Mouse (Mus musculus) heart, embryonic 14.5 days (tissue): ENCODE measurements around the gene Pip4k2c. TPM values are rescaled to one million over a fixed set of nuclear protein-coding genes. Genes with fewer than 3 reads are reported as not detected.
"Not testable (repeated sequence)": the region's sequence is repeated elsewhere in the genome, so short reads cannot be mapped to it uniquely, and the experiment has no call there.

Source experiments
- ATAC-seq: fragments of 200-750 bp; cut with Nextera tagmentation; 2 replicates; pipeline ENCODE4 v1.8.0; 2017; ENCODE audit warnings: low read depth, moderate TSS enrichment; ENCODE audit not compliant: insufficient number of reproducible peaks, insufficient read depth, low FRiP score
- H3K27ac ChIP-seq, 2 experiments: fragments of 200-500 bp in 1 of 2; fragments of 300-500 bp in 1 of 2; sonication (generic) in 1 of 2; replicated peaks in 1 of 2; 2 replicates each; pipeline ENCODE4 v1.5.1; 2012 to 2014; ENCODE audit warnings: low read depth in 2 of 2, low read length in 2 of 2, control low read depth in 1 of 2, mild to moderate bottlenecking in 1 of 2, mixed read lengths in 1 of 2; ENCODE audit not compliant: control insufficient read depth in 1 of 2, insufficient read depth in 1 of 2
- H3K27me3 ChIP-seq: fragments of 300-500 bp; sonication (generic); 2 replicates; pipeline ENCODE4 v1.6.1; 2014; ENCODE audit warnings: mild to moderate bottlenecking, low read length, control low read depth; ENCODE audit not compliant: control insufficient read depth, insufficient read depth
- H3K36me3 ChIP-seq: fragments of 300-500 bp; sonication (generic); 2 replicates; pipeline ENCODE4 v1.6.1; 2014; ENCODE audit warnings: mild to moderate bottlenecking, control low read depth, low read length, mixed read lengths; ENCODE audit not compliant: control insufficient read depth, insufficient read depth
- H3K4me1 ChIP-seq, 2 experiments: fragments of 200-500 bp in 1 of 2; fragments of 300-500 bp in 1 of 2; sonication (generic) in 1 of 2; 2 replicates each; pipeline ENCODE4 v1.6.1; 2012 to 2014; ENCODE audit warnings: low read length in 2 of 2, control low read depth in 1 of 2, mixed read lengths in 1 of 2; ENCODE audit not compliant: control insufficient read depth in 2 of 2, insufficient read depth in 2 of 2
- H3K4me2 ChIP-seq: fragments of 300-500 bp; sonication (generic); 2 replicates; pipeline ENCODE4 v1.6.1; 2014; ENCODE audit warnings: mild to moderate bottlenecking, low read length
- H3K4me3 ChIP-seq, 2 experiments: fragments of 200-500 bp in 1 of 2; fragments of 300-500 bp in 1 of 2; sonication (generic) in 1 of 2; 2 replicates each; pipeline ENCODE4 v1.5.1; 2012 to 2014; ENCODE audit warnings: low read length in 2 of 2, mild to moderate bottlenecking in 2 of 2, control low read depth in 1 of 2, low read depth in 1 of 2, moderate library complexity in 1 of 2; ENCODE audit not compliant: control insufficient read depth in 1 of 2, insufficient read depth in 1 of 2
- H3K9ac ChIP-seq: fragments of 300-500 bp; sonication (generic); 2 replicates; pipeline ENCODE4 v1.6.1; 2014; ENCODE audit warnings: mild to moderate bottlenecking, low read length
- H3K9me3 ChIP-seq: fragments of 300-500 bp; sonication (generic); 2 replicates; pipeline ENCODE4 v1.6.1; 2016; ENCODE audit warnings: low read length, control low read depth; ENCODE audit not compliant: control insufficient read depth
- WGBS: fragments of 180-500 bp; shearing (Covaris S2); extraction: QIAGEN DNeasy Blood & Tissue Kit; methylation state at CpG from one replicate; pipeline ENCODE4 v1.1.7; 2014; 5-methylcytosine and 5-hydroxymethylcytosine counted together
- polyA plus RNA-seq: library from polyadenylated mRNA; unstranded; fragments of >200 nt; fragmentation: Nextera tagmentation; extraction: Ambion mirVana; gene quantifications from 2 replicates; pipeline ENCODE4 v1.2.1, GENCODE M21; 2014

Pip4k2c gene
- polyA plus RNA-seq, 1 experiment from 2014 or later, result 22.8 TPM

DNA sequence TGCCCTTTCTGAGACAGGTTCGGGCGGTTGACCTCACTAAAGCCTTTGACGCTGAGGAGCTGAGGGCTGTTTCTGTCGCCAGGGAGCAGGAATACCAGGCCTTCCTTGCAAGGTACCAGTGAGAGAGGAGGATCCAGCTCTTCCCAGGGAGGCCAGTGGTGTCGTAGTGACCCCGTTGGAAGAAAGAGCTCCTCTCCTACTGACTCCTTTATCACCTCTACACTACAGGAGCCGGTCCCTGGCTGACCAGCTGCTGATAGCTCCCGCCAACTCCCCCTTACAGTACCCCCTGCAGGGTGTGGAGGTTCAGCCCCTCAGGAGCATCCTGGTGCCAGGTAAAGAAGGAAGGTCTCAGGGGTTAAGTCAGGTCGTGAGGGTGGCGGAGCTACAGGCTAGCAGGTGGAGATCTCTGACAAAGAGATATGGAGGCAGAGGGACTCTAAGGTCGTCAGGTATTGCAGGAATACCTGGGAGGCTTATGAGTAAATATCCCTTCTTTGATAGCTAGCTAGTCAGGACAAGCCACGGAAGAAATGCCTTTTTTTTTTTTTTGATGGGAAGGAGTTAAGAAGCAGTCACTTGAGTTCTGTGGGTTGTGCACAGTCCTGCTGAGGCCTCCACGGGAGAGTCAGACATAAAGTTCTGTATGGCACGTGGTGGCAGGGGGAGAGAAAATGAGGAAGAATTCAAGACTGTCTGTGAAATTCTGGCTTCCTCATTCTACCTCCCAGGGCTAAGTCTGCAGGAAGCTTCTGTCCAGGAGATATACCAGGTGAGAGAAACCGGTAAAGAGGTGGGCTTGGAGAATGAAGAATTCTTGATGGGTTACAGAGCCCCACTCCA lies 44.4 kb downstream of the Pip4k2c start:
- no peak for ATAC-seq
- Histone ChIP-seq H3K4me1 (peaks cover 18 to 39% of the 10 kb centered on the region in 2 experiments), H3K36me3 (no peaks in the 10 kb centered on the region), H3K27me3 (peaks cover 88% of the 10 kb centered on the region), H3K9ac (no peak overlapping the region), H3K4me2 (peak overlapping the region; percentile 1; the same call in 1 of the 2 replicates), H3K27ac (no peak overlapping the region), H3K4me3 (peak overlapping the region in 1 of 2 experiments; percentile 57; a peak in 1 of 4 replicates), H3K9me3 (no peaks in the 10 kb centered on the region)
- 19% methylated on average over 15 of the region's 15 CpGs for WGBS

DNA sequence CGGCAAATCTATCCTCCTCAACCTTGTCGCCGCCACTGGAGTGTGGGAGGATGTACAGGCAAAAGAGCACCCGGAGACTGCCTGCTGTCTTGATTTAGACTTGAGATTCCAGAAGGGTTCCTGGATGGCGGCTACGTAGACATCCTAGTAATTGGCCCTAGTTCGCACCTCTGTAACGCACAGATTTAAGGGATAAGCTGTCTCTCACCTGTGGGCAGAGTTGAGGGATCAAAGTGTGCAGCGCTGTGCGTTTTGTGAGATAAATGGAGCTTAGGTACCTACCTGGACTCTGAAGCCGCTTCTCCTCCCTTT lies 45.0 kb downstream of the Pip4k2c start:
- ATAC-seq, result no peak
- Histone ChIP-seq H3K4me2 (peak overlapping the region; percentile 99), H3K9ac (no peak overlapping the region), H3K9me3 (no peaks in the 10 kb centered on the region), H3K36me3 (no peaks in the 10 kb centered on the region), H3K4me3 (peak overlapping the region; percentile 57), H3K27ac (no peak overlapping the region), H3K4me1 (peaks cover 18 to 39% of the 10 kb centered on the region in 2 experiments), H3K27me3 (peaks cover 81% of the 10 kb centered on the region)
- WGBS, result 2% methylated on average over 11 of the region's 11 CpGs

DNA sequence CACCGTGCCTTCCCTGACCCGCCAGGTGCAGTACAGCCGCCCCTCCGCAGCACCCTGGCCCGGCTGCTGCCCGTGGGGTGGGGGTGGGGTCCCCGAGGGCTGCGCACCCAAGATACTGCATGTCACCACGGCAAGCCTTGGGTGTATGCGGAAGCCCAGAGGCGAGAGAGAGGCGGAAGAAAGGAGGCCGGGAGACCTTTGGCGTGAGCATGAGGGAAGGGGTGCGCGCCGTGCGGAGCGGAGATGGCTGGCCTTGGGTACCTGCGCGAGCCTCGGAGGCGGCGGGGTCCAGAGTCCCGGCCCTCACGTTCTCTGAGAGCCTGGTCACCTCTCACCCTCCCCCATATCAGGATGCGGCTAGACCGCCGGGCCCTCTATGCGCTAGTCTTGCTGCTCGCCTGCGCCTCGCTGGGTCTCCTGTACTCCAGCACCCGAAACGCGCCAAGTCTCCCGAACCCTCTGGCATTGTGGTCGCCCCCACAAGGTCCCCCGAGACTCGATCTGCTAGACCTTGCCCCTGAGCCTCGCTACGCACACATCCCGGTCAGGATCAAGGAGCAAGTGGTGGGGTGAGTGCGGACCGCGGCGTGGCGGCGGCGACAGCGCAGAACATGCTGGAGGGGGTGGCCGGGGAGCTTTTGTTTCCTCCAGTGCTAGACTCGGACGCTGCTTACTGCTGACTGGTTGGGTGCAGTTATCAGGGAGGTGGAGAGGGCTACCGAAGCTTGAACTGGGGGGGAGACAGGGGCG lies 45.6 kb downstream of the Pip4k2c start:
- Histone ChIP-seq H3K27ac (no peak overlapping the region), H3K4me2 (peak overlapping the region; percentile 99), H3K9me3 (no peaks in the 10 kb centered on the region), H3K27me3 (peaks cover 77% of the 10 kb centered on the region), H3K4me3 (peak overlapping the region; percentile 57), H3K4me1 (peaks cover 18 to 34% of the 10 kb centered on the region in 2 experiments), H3K36me3 (no peaks in the 10 kb centered on the region), H3K9ac (peak overlapping the region; percentile 72)
- ATAC-seq, result peak; percentile 8; the same call in 1 of the 2 replicates
- under 1% methylated on average over 53 of the region's 56 CpGs for WGBS

DNA sequence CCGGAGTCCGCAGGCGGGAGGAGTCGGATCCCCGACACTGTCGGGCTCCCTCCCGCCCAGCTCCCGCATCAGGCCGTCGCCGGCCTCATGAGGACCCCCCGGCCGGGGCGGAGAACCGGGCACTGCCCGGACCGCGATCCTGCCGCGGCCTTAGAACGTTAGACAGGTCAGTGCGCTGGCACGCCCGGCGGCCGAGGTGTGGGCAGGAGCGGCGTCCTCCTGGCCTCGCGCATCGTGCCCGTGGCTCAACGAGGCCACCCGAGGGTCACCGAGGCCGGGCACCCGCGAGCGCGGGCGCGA lies 46.1 kb downstream of the Pip4k2c start:
- H3K27ac ChIP-seq, result no peak overlapping the region
- peak overlapping the region; percentile 99 for H3K4me2 ChIP-seq
- WGBS, result 0% methylated on average over 42 of the region's 42 CpGs
- H3K4me1 ChIP-seq, result peaks cover 18 to 29% of the 10 kb centered on the region in 2 experiments
- peak overlapping the region; percentile 57 for H3K4me3 ChIP-seq
- peaks cover 71% of the 10 kb centered on the region for H3K27me3 ChIP-seq
- H3K9ac ChIP-seq, result peak overlapping the region; percentile 72
- no peaks in the 10 kb centered on the region for H3K9me3 ChIP-seq
- no peaks in the 10 kb centered on the region for H3K36me3 ChIP-seq
- peak; percentile 48 for ATAC-seq

DNA sequence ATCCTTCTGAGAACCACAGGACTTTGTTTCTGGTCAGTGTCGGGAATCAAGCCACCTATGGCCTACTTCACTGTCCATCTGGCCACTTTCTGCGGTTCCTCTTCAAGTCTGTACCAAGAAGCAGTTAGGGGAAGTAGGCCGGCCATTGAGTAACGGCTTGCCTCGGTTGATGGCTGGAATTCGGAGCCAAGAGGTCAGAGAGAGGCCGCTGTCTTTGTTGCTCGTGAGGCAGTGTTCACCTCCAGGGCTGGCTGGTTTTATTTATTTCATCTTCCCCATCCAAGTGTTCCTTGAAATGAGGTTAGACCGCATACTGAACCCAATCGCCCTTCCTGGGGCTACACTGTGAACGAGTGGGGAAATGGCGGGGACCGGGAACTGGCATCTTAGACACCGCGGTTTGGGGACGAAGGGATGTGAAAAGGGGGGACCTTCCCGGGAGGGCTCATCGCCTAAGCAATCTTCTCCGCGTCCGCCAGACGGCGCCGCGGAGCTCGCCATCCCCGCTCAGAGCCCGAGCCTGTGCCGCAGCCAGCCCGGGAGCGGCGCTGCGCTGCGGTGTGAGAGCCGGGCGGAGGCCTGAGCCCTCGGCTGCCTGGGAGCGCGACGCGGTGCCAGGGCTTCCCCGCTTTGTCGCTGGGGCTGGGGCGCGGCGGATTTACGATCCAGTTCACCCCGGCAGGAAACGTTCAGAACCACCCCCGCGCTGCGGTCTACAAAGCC lies 46.6 kb downstream of the Pip4k2c start, which contains the start of gene B4galnt1:
Gene B4galnt1, plus strand, starts transcription at position 595 of the 723 bp plus-strand sequence.
- no peaks in the 10 kb centered on the region for H3K9me3 ChIP-seq
- peaks cover 66% of the 10 kb centered on the region for H3K27me3 ChIP-seq
- H3K4me3 ChIP-seq, result peak within 1 kb of the TSS; percentile 57
- no peak within 1 kb of the TSS for H3K27ac ChIP-seq
- H3K4me2 ChIP-seq, result peak within 1 kb of the TSS; percentile 99
- peak; percentile 79 for ATAC-seq
- H3K36me3 ChIP-seq, result no peaks in the 10 kb centered on the region
- peaks cover 15 to 25% of the 10 kb centered on the region in 2 experiments; a peak in 3 of 4 replicates for H3K4me1 ChIP-seq
- WGBS, result 4% methylated on average over 44 of the region's 52 CpGs
- H3K9ac ChIP-seq, result peak within 1 kb of the TSS; percentile 72

DNA sequence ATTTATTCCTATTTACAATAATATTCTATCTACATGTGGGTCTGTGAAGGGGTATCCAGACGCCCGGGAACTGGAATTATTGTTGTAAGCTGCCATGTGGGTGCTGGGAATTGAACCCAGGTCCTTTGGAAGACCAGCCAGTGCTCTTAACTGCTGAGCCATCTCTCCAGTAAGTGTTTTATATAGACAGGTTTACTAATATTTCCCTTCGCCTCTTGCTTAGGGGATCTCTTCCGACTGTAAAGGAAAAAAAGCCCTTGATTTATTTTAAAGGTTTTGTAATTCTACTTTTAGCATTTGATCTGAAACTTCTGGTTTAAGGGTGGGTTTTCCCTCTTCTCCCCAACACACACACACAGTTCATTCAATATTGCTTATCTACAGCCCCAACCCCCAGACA lies 47.2 kb downstream of the Pip4k2c start:
- Histone ChIP-seq H3K27ac (no peak overlapping the region), H3K9ac (no peak overlapping the region), H3K36me3 (no peaks in the 10 kb centered on the region), H3K4me1 (peaks cover 15 to 25% of the 10 kb centered on the region in 2 experiments; a peak in 3 of 4 replicates), H3K27me3 (peaks cover 60% of the 10 kb centered on the region), H3K4me3 (no peak overlapping the region), H3K9me3 (no peaks in the 10 kb centered on the region), H3K4me2 (no peak overlapping the region)
- 93% methylated on average over 4 of the region's 4 CpGs for WGBS
- no peak for ATAC-seq

DNA sequence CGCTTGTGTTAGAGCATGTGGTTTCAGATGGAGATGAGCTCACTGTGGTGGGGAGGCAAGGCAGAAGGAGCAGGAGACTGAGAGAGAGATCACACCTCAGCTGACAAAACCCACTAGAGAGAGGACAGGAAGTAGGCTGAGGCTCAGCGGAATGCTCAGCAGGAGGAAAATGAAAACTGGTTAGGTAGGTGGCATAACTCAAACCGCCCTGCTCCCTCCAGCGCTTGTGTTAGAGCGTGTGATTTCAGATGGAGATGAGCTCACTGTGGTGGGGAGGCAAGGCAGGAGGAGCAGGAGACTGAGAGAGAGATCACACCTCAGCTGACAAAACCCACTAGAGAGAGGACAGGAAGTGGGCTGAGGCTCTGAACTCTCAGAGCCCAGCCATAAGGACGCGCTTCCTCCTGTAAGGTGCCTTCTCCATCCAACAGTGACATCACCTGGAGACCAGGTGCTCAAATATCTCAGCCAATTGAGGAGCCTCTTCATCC lies 48.6 kb downstream of the Pip4k2c start:
- Histone ChIP-seq H3K4me1 (peaks cover 13 to 24% of the 10 kb centered on the region in 2 experiments; a peak in 3 of 4 replicates), H3K27me3 (peaks cover 47% of the 10 kb centered on the region)
- not testable (repeated sequence) for H3K9me3 ChIP-seq, H3K4me3 ChIP-seq, H3K36me3 ChIP-seq, ATAC-seq, H3K9ac ChIP-seq, H3K27ac ChIP-seq, H3K4me2 ChIP-seq
- WGBS, result 38% methylated on average over 7 of the region's 7 CpGs
